Mouse (Mus musculus) forebrain, embryonic 15.5 days (tissue): Measurements from ENCODE around the gene Dot1l. TPM values are rescaled to one million over a fixed set of nuclear protein-coding genes. Genes with fewer than 3 reads are reported as not detected.

Experiments
- ATAC-seq: fragments of 200-750 bp; cut with Nextera tagmentation; replicated peaks from 2 replicates; pipeline ENCODE4 v1.8.0; 2017; ENCODE audit warnings: mild to moderate bottlenecking, moderate TSS enrichment, moderate library complexity
- H3K27ac ChIP-seq: fragments of 300-500 bp; sonication (generic); replicated peaks from 2 replicates; pipeline ENCODE4 v1.5.1; 2015; ENCODE audit warnings: mild to moderate bottlenecking, inconsistent platforms
- H3K27me3 ChIP-seq: fragments of 300-500 bp; sonication (generic); 2 replicates; pipeline ENCODE4 v1.6.1; 2015; ENCODE audit warnings: inconsistent platforms
- H3K36me3 ChIP-seq: fragments of 300-500 bp; sonication (generic); 2 replicates; pipeline ENCODE4 v1.6.1; 2015; ENCODE audit warnings: mild to moderate bottlenecking, inconsistent platforms
- H3K4me1 ChIP-seq: fragments of 300-500 bp; sonication (generic); 2 replicates; pipeline ENCODE4 v1.6.1; 2015; ENCODE audit warnings: inconsistent platforms
- H3K4me2 ChIP-seq: fragments of 300-500 bp; sonication (generic); replicated peaks from 2 replicates; pipeline ENCODE4 v1.6.1; 2015; ENCODE audit warnings: mild to moderate bottlenecking, inconsistent platforms
- H3K4me3 ChIP-seq: fragments of 300-500 bp; sonication (generic); 2 replicates; pipeline ENCODE4 v1.5.1; 2015; ENCODE audit warnings: mild to moderate bottlenecking, inconsistent platforms
- H3K9ac ChIP-seq: fragments of 300-500 bp; sonication (generic); replicated peaks from 2 replicates; pipeline ENCODE4 v1.6.1; 2015; ENCODE audit warnings: mild to moderate bottlenecking, inconsistent platforms
- H3K9me3 ChIP-seq: fragments of 300-500 bp; sonication (generic); 2 replicates; pipeline ENCODE4 v1.6.1; 2016; ENCODE audit warnings: inconsistent platforms
- WGBS: fragments of 180-500 bp; shearing (Covaris S2); methylation state at CpG from one replicate; pipeline ENCODE4 v1.1.7; 2015; ENCODE audit warnings: mixed read lengths; 5-methylcytosine and 5-hydroxymethylcytosine counted together
- microRNA counts: library from miRNA; unstranded; fragments of <30 nt; microRNA quantifications from one replicate; lab custom pipeline; 2016
- microRNA-seq: library from miRNA; unstranded; fragments of <30 nt; microRNA quantifications from one replicate; pipeline ENCODE4, GENCODE M21; 2016
- polyA plus RNA-seq: library from polyadenylated mRNA; unstranded; fragments of >200 nt; fragmentation: Nextera tagmentation; extraction: Ambion mirVana; gene quantifications from 2 replicates; pipeline ENCODE4 v1.2.1, GENCODE M21; 2015

The Dot1l gene
- polyA plus RNA-seq, 1 experiment from 2014 or later = 22.0 TPM

GRCm38 (mm10) chr10:80843931-80844547 is 89.0 kb downstream of the Dot1l start, which contains the start of gene Lingo3:
TSS of gene Lingo3 (minus strand) at chr10:80844039.
- WGBS = 4% methylated on average over 51 of the region's 51 CpGs
- peak within 1 kb of the TSS; percentile 82 for H3K4me2 ChIP-seq
- H3K9ac ChIP-seq = peak within 1 kb of the TSS; percentile 55
- peaks cover 16% of the 10 kb centered on the region for H3K4me1 ChIP-seq
- H3K27me3 ChIP-seq = peaks cover 26% of the 10 kb centered on the region
- no peaks in the 10 kb centered on the region for H3K9me3 ChIP-seq
- no peaks in the 10 kb centered on the region for H3K36me3 ChIP-seq
- peak; percentile 49 for ATAC-seq
- no peak within 1 kb of the TSS for H3K27ac ChIP-seq
- H3K4me3 ChIP-seq = peak within 1 kb of the TSS; percentile 54

MicroRNAs within 50 kb of the gene (microRNA counts, 519-probe panel; counts per million panel counts)
- microRNA mmu-miR-1982 (lab: Ali Mortazavi, UCI) = not detected

Small RNA genes lying within 50 kb of the gene (microRNA-seq; reads per million reads assigned to microRNA genes)
- gene Mir1982 = 4.2 reads per million, percentile 15 among the genes with 10 or more reads in this experiment

Other genes starting within 250 kb of the Dot1l start
- gene Atp8b3, start 216.1 kb upstream of the Dot1l start, polyA plus RNA-seq = 0.23 and 0.33 TPM in 2 replicates
- gene Rexo1, start 193.6 kb upstream of the Dot1l start, polyA plus RNA-seq = 31.3 and 32.9 TPM in 2 replicates
- gene Klf16, start 177.9 kb upstream of the Dot1l start, polyA plus RNA-seq = 8.0 and 8.5 TPM in 2 replicates
- gene Abhd17a, start 164.9 kb upstream of the Dot1l start, polyA plus RNA-seq = 118 and 120 TPM in 2 replicates
- gene Scamp4, start 152.3 kb upstream of the Dot1l start, polyA plus RNA-seq = 66.8 and 68.2 TPM in 2 replicates
- 4.5 and 6.4 TPM in 2 replicates for gene Adat3, start 152.3 kb upstream of the Dot1l start, polyA plus RNA-seq
- 3.2 and 4.5 TPM in 2 replicates for gene Gm49322, start 149.2 kb upstream of the Dot1l start, polyA plus RNA-seq
- 117 and 126 TPM in 2 replicates for gene Csnk1g2, start 132.4 kb upstream of the Dot1l start, polyA plus RNA-seq
- gene Btbd2, start 98.1 kb upstream of the Dot1l start, polyA plus RNA-seq = 83.4 and 87.5 TPM in 2 replicates
- 60.9 and 64.8 TPM in 2 replicates for gene Mknk2, start 77.1 kb upstream of the Dot1l start, polyA plus RNA-seq
- gene Mob3a, start 53.2 kb upstream of the Dot1l start, polyA plus RNA-seq = 52.6 and 55.1 TPM in 2 replicates
- 33.4 and 35.2 TPM in 2 replicates for gene Izumo4, start 53.0 kb upstream of the Dot1l start, polyA plus RNA-seq
- 98.9 and 103 TPM in 2 replicates for gene Ap3d1, start 12.9 kb upstream of the Dot1l start, polyA plus RNA-seq
- 60.2 and 62.6 TPM in 2 replicates for gene Sf3a2, start 43.0 kb downstream of the Dot1l start, polyA plus RNA-seq
- 140 and 154 TPM in 2 replicates for gene Plekhj1, start 43.4 kb downstream of the Dot1l start, polyA plus RNA-seq
- 0.10 TPM in 2 replicates for gene Amh, start 50.0 kb downstream of the Dot1l start, polyA plus RNA-seq
- gene Jsrp1, start 58.3 kb downstream of the Dot1l start, polyA plus RNA-seq = 0.31 TPM in 1 of 2 replicates, not detected in the other
- gene Oaz1, start 71.5 kb downstream of the Dot1l start, polyA plus RNA-seq = 1,419 and 1,463 TPM in 2 replicates
- 4.4 and 5.5 TPM in 2 replicates for gene Lingo3, start 88.8 kb downstream of the Dot1l start, polyA plus RNA-seq
- gene Lsm7, start 100.0 kb downstream of the Dot1l start, polyA plus RNA-seq = 268 and 279 TPM in 2 replicates
- 58.7 and 61.0 TPM in 2 replicates for gene Sppl2b, start 100.1 kb downstream of the Dot1l start, polyA plus RNA-seq
- 0.06 and 0.15 TPM in 2 replicates for gene Tmprss9, start 116.6 kb downstream of the Dot1l start, polyA plus RNA-seq
- gene Timm13, start 145.8 kb downstream of the Dot1l start, polyA plus RNA-seq = 326 and 357 TPM in 2 replicates
- 50.6 and 53.5 TPM in 2 replicates for gene Lmnb2, start 163.0 kb downstream of the Dot1l start, polyA plus RNA-seq
- gene Gadd45b, start 174.9 kb downstream of the Dot1l start, polyA plus RNA-seq = 5.5 and 5.9 TPM in 2 replicates